Mouse (Mus musculus) adipose tissue, adult 10 weeks (tissue): ENCODE measurements around the gene Plekhg4. TPM values are rescaled to one million over a fixed set of nuclear protein-coding genes. Genes with fewer than 3 reads are reported as not detected.

Experiments
- polyA plus RNA-seq: library from polyadenylated mRNA; stranded (reverse); fragments of 350-450 nt; fragmentation: Illumina TruSeq; extraction: RNeasy Lipid Tissue Mini Kit (QIAGEN cat#74804); gene quantifications from one replicate; pipeline ENCODE4 v1.2.3, GENCODE M21; 2014; ENCODE audit warnings: low read depth, low replicate concordance

The Plekhg4 gene
- polyA plus RNA-seq, result 1.0 TPM

DNA sequence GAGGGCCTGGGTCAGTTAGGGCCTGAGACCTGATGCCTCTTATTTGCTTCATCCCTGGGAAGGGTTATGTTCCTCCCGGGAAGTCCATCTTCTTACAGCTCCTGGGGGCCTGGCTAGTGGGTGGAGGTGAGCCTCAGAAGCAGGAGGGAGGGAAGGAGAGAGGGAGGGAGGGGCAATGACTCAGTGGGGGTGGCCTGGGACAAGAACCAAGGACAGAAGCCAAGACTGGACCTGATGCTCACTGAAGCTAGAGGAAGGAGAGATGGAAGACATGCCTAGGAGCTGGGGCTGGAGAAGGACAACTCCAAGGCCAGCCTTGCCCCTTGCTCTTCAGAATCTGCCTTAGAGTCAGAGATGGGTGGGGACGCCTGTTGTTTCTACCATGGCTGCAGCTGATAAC lies at the start of gene Plekhg4:
Gene Plekhg4, plus strand, starts transcription at position 243 of the 400 bp plus-strand sequence.

GRCm38 (mm10) chr8:105326141-105326672 lies 46.9 kb upstream of the Plekhg4 start, which contains the start of the genes Lrrc29 and Tmem208:
Gene Lrrc29, minus strand, starts transcription at chr8:105326278.
Gene Tmem208, plus strand, starts transcription at chr8:105326354.

GRCm38 (mm10) chr8:105347428-105348221 lies 25.4 kb upstream of the Plekhg4 start, which contains the start of gene Fhod1:
Gene Fhod1, minus strand, starts transcription at chr8:105347953.

DNA sequence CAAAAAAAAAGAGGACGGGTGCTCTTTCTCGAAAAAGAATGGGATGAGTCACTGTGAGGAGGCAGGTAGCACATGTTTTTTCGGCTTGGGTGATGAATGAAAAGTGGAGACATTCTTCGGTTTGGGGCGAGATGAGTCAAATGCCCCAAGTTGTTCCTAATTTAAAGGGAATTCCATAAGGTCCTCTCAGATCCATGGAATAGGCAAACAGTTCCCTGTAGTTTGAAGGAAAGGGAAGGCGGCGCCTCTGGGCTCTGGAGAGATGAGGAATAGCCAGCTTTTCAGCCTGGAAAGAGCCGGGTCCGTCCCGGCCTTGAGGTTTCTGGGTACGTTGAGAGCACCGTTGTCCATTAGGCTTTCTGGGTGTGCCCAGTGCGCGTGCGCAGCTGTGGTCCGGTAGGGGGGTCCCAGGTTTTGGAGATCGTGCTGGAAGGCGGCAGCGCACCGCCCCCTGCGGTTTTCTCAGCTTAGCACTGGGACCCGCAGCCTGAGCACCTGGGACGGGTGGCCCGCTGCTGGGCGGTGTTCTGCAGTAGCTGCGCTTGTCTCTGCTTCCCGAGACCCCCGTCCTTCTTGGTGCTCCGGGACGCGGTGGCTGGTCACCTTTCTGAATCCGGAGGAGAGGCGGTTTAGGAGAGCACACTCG lies 24.5 kb upstream of the Plekhg4 start, which contains the start of gene Slc9a5:
Gene Slc9a5, plus strand, starts transcription at position 394 of the 646 bp plus-strand sequence.

GRCm38 (mm10) chr8:105413391-105413790 lies 40.3 kb downstream of the Plekhg4 start, which contains the start of the genes Kctd19 and Lrrc36:
Gene Kctd19, minus strand, starts transcription at chr8:105413502.
Gene Lrrc36, plus strand, starts transcription at chr8:105413571.

Other genes with a start within 250 kb of the Plekhg4 start
- gene Ces4a, start 241.5 kb upstream of the Plekhg4 start, polyA plus RNA-seq, result not detected
- 37.2 TPM for gene Cbfb, start 202.6 kb upstream of the Plekhg4 start, polyA plus RNA-seq
- gene D230025D16Rik, start 148.1 kb upstream of the Plekhg4 start, polyA plus RNA-seq, result 21.0 TPM
- gene B3gnt9, start 118.1 kb upstream of the Plekhg4 start, polyA plus RNA-seq, result 7.4 TPM
- gene Tradd, start 108.7 kb upstream of the Plekhg4 start, polyA plus RNA-seq, result 11.6 TPM
- 2.6 TPM for gene Fbxl8, start 108.6 kb upstream of the Plekhg4 start, polyA plus RNA-seq
- gene Hsf4, start 103.5 kb upstream of the Plekhg4 start, polyA plus RNA-seq, result 0.88 TPM
- gene Nol3, start 97.1 kb upstream of the Plekhg4 start, polyA plus RNA-seq, result 6.8 TPM
- gene 4931428F04Rik, start 83.4 kb upstream of the Plekhg4 start, polyA plus RNA-seq, result 4.7 TPM
- gene Exoc3l, start 77.2 kb upstream of the Plekhg4 start, polyA plus RNA-seq, result 3.1 TPM
- gene E2f4, start 75.6 kb upstream of the Plekhg4 start, polyA plus RNA-seq, result 37.2 TPM
- 24.2 TPM for gene Elmo3, start 67.7 kb upstream of the Plekhg4 start, polyA plus RNA-seq
- gene Lrrc29, start 47.0 kb upstream of the Plekhg4 start, polyA plus RNA-seq, result 5.2 TPM
- 61.4 TPM for gene Tmem208, start 46.9 kb upstream of the Plekhg4 start, polyA plus RNA-seq
- 11.4 TPM for gene Fhod1, start 25.3 kb upstream of the Plekhg4 start, polyA plus RNA-seq
- 2.4 TPM for gene Slc9a5, start 24.4 kb upstream of the Plekhg4 start, polyA plus RNA-seq
- gene Kctd19, start 40.2 kb downstream of the Plekhg4 start, polyA plus RNA-seq, result 4.8 TPM
- 5.2 TPM for gene Lrrc36, start 40.3 kb downstream of the Plekhg4 start, polyA plus RNA-seq
- 75.1 TPM for gene Tppp3, start 98.3 kb downstream of the Plekhg4 start, polyA plus RNA-seq
- gene Zdhhc1, start 123.6 kb downstream of the Plekhg4 start, polyA plus RNA-seq, result 32.3 TPM
- gene Hsd11b2, start 145.5 kb downstream of the Plekhg4 start, polyA plus RNA-seq, result 1.1 TPM
- gene Atp6v0d1, start 192.8 kb downstream of the Plekhg4 start, polyA plus RNA-seq, result 128 TPM
- gene Ripor1, start 232.0 kb downstream of the Plekhg4 start, polyA plus RNA-seq, result 18.4 TPM